Mouse (Mus musculus): ENCODE measurements at regions not wholly inside any gene's neighbourhood (a gene's known extent, or its start where the extent isn't known, plus 50 kb on each side); places are given as distances from the start of the nearest gene placed in this dataset.

DNA sequence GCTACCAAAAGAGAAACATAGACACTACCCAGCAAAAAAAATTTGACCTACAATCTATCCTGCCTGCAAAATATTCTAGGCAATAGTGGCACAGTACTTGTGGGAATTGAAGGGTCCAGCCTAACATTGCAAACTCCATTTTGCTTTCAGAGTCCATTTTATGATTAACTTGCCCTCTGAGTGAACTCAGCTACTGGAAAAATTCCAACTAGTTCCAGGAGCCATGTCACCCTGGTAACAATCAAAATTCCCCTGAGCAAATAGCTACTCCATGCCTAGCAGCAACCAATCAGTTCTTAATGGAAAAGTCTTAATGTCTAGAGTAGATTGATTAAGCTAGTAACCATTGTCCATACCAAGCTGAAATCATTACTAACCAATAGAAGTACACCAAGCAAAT lies 104.3 kb upstream of the Ankrd50 start:
- ATAC-seq (ENCODE audit: low FRiP score) (no peak), DNase-seq (ENCODE audit: low spot score) (no peak)
- H3K9ac ChIP-seq (ENCODE audit: low read depth, low read length) = no peak overlapping the region
- no peak overlapping the region for H3K4me3 ChIP-seq (ENCODE audit: low read depth, low read length)
- H3K4me1 ChIP-seq (replicated peaks; ENCODE audit: control insufficient read depth, insufficient read depth, low read length) = no peaks in the 10 kb centered on the region
- H3K27ac ChIP-seq (ENCODE audit: low read depth, low read length) = no peak overlapping the region
- no peak overlapping the region for H3K4me2 ChIP-seq (replicated peaks; ENCODE audit: low read depth, low read length)
- H3K27me3 ChIP-seq (ENCODE audit: control insufficient read depth, insufficient read depth, low read length) = no peaks in the 10 kb centered on the region
- no peaks in the 10 kb centered on the region for H3K36me3 ChIP-seq (ENCODE audit: control insufficient read depth, insufficient read depth, low read length)
- no peaks in the 10 kb centered on the region for H3K9me3 ChIP-seq (ENCODE audit: control insufficient read depth, low read length)

DNA sequence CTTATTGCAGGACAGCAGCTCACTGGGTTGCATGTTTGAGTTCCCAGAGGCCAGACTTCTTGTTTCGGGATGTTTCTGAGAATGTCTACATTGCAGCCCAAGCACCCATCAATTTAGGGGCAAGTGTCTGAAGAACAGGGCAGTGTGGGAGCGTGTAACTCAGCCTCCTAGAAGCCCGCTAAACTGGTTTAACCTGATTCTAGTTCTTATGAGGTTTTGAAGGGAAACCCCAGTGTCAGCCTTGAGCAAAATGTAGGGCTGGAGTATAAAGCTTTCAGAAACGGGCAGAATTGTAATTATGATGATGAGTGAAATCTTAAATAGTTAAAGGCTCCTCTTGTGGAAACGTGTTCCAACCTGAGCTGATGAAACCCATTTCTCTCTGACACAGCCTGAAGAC lies 100.9 kb upstream of the Ankrd50 start:
- Histone ChIP-seq H3K9me3 (ENCODE audit: control insufficient read depth, low read length) (no peaks in the 10 kb centered on the region), H3K36me3 (ENCODE audit: control insufficient read depth, insufficient read depth, low read length) (no peaks in the 10 kb centered on the region), H3K4me3 (ENCODE audit: low read depth, low read length) (no peak overlapping the region), H3K4me1 (replicated peaks; ENCODE audit: control insufficient read depth, insufficient read depth, low read length) (no peaks in the 10 kb centered on the region), H3K9ac (ENCODE audit: low read depth, low read length) (no peak overlapping the region), H3K4me2 (replicated peaks; ENCODE audit: low read depth, low read length) (no peak overlapping the region), H3K27me3 (ENCODE audit: control insufficient read depth, insufficient read depth, low read length) (no peaks in the 10 kb centered on the region), H3K27ac (ENCODE audit: low read depth, low read length) (no peak overlapping the region)
- ATAC-seq (ENCODE audit: low FRiP score) (no peak), DNase-seq (ENCODE audit: low spot score) (no peak)
- WGBS = 86% methylated on average over 5 of the region's 5 CpGs

DNA sequence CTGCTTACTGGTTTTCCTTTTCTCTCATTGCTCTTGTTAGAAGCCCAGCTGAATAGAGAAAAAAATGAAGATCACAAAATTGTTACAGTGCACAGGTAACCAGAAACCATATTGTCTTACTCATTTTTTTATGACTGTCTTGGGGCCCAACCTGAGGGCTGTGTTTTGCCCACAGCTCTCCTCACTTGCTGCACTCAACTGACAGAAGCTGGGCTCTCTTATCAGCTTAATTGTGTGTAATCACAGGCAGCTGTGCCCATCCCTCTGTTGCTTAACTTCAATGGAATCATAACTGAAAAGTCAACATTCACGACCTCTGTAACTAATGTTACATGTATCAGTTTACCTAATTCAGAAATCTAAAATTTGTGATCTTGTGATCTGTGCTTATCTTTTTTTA lies 95.1 kb upstream of the Ankrd50 start:
- Histone ChIP-seq H3K27me3 (ENCODE audit: control insufficient read depth, insufficient read depth, low read length) (no peaks in the 10 kb centered on the region), H3K4me3 (ENCODE audit: low read depth, low read length) (no peak overlapping the region), H3K4me2 (replicated peaks; ENCODE audit: low read depth, low read length) (no peak overlapping the region), H3K9me3 (ENCODE audit: control insufficient read depth, low read length) (no peaks in the 10 kb centered on the region), H3K27ac (ENCODE audit: low read depth, low read length) (no peak overlapping the region), H3K9ac (ENCODE audit: low read depth, low read length) (no peak overlapping the region), H3K36me3 (ENCODE audit: control insufficient read depth, insufficient read depth, low read length) (no peaks in the 10 kb centered on the region), H3K4me1 (replicated peaks; ENCODE audit: control insufficient read depth, insufficient read depth, low read length) (no peaks in the 10 kb centered on the region)
- WGBS = 82% methylated on average over 1 of the region's 1 CpGs
- DNase-seq (ENCODE audit: low spot score) (no peak), ATAC-seq (ENCODE audit: low FRiP score) (no peak)

DNA sequence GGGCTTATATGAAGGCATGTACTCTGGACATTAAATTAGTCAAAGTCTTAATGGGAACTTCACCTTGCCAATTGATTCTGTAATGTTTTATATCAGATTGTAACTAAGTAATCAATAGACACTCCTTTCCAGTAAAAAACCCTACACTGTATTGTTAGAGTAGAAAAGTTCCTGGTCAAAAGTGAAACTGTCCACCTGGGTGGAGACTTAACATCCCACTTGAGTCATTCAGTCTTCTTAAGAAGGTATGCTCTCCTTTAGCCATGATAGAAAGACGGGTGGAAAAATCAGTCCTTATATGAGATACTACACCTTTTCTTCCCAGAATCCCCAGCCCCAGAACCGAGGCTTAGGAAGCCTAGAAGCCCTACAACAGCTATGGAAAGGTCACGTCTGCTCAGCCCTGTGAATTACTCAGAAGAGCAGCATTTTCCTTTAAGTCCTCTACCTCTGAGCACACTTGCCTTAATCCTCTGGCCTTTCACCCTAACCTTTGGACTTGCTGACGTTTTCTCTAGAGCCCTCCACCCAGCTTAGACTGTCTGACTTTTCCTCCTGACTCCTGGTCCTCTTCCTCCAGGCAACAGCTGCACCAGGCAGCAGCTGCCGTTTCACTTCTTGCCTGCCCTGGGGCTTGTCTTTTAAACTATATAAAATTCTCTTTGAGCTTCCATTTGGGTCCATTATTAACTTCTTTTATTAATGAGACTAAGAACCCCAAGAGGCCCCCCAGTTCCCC lies 93.4 kb upstream of the Ankrd50 start:
- ATAC-seq (ENCODE audit: low FRiP score) (no peak), DNase-seq (ENCODE audit: low spot score) (no peak)
- no peak overlapping the region for H3K27ac ChIP-seq (ENCODE audit: low read depth, low read length)
- H3K4me1 ChIP-seq (replicated peaks; ENCODE audit: control insufficient read depth, insufficient read depth, low read length) = no peaks in the 10 kb centered on the region
- H3K4me3 ChIP-seq (ENCODE audit: low read depth, low read length) = no peak overlapping the region
- no peaks in the 10 kb centered on the region for H3K27me3 ChIP-seq (ENCODE audit: control insufficient read depth, insufficient read depth, low read length)
- no peaks in the 10 kb centered on the region for H3K36me3 ChIP-seq (ENCODE audit: control insufficient read depth, insufficient read depth, low read length)
- WGBS = 56% methylated on average over 5 of the region's 5 CpGs
- no peak overlapping the region for H3K9ac ChIP-seq (ENCODE audit: low read depth, low read length)
- no peaks in the 10 kb centered on the region for H3K9me3 ChIP-seq (ENCODE audit: control insufficient read depth, low read length)
- no peak overlapping the region for H3K4me2 ChIP-seq (replicated peaks; ENCODE audit: low read depth, low read length)

DNA sequence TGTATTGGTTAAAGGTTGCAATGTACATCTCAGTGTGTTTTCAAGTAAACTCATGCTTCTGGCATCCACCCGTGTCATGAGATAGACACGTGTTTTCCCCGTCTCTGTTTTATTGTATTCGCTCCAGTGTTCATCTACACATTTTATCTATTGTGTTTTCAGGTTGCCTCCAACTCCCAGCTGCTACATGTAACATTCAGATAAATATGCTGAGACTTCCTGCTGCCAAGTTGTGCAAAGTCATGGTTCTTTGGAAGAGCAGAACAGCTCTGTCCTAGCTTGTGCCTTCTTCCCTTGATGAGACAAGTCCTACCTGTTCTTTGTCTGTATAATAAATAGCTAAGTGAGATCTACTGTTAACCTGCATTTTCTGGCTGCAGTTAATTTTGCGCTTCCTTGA lies 89.0 kb upstream of the Ankrd50 start:
- Histone ChIP-seq H3K27me3 (ENCODE audit: control insufficient read depth, insufficient read depth, low read length) (no peaks in the 10 kb centered on the region), H3K4me1 (replicated peaks; ENCODE audit: control insufficient read depth, insufficient read depth, low read length) (0 out of 2 replicates have a peak, but pooled peaks cover 2% of the 10 kb centered on the region), H3K36me3 (ENCODE audit: control insufficient read depth, insufficient read depth, low read length) (no peaks in the 10 kb centered on the region), H3K9me3 (ENCODE audit: control insufficient read depth, low read length) (no peaks in the 10 kb centered on the region), H3K4me2 (replicated peaks; ENCODE audit: low read depth, low read length) (no peak overlapping the region), H3K27ac (ENCODE audit: low read depth, low read length) (no peak overlapping the region), H3K4me3 (ENCODE audit: low read depth, low read length) (no peak overlapping the region), H3K9ac (ENCODE audit: low read depth, low read length) (no peak overlapping the region)
- WGBS = 94% methylated on average over 5 of the region's 5 CpGs
- ATAC-seq (ENCODE audit: low FRiP score) = no peak
- DNase-seq (ENCODE audit: low spot score) = no peak

DNA sequence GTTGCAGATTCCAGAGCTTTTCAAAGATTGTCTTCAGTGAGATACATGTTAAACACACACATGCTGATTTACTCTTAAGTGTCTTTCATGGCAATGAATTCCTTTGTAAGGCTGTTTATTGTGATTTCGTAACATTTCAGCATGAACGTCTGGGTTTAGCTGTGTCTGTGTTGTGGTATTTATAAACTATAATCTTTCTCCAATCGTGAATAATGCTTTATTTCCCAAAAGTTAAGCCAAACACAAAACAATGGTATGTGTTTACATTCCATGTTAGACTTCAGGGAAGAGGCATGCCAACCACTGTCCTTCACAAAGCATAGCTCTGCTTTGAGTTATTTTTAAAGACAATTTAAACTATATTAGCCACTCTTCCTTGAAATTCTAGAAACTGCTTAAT lies 87.5 kb upstream of the Ankrd50 start:
- no peak overlapping the region for H3K4me3 ChIP-seq (ENCODE audit: low read depth, low read length)
- ATAC-seq (ENCODE audit: low FRiP score) (no peak), DNase-seq (ENCODE audit: low spot score) (no peak)
- H3K27me3 ChIP-seq (ENCODE audit: control insufficient read depth, insufficient read depth, low read length) = no peaks in the 10 kb centered on the region
- H3K36me3 ChIP-seq (ENCODE audit: control insufficient read depth, insufficient read depth, low read length) = no peaks in the 10 kb centered on the region
- 80% methylated on average over 3 of the region's 3 CpGs for WGBS
- no peak overlapping the region for H3K27ac ChIP-seq (ENCODE audit: low read depth, low read length)
- no peak overlapping the region for H3K4me2 ChIP-seq (replicated peaks; ENCODE audit: low read depth, low read length)
- 0 out of 2 replicates have a peak, but pooled peaks cover 4% of the 10 kb centered on the region for H3K4me1 ChIP-seq (replicated peaks; ENCODE audit: control insufficient read depth, insufficient read depth, low read length)
- no peak overlapping the region for H3K9ac ChIP-seq (ENCODE audit: low read depth, low read length)
- H3K9me3 ChIP-seq (ENCODE audit: control insufficient read depth, low read length) = no peaks in the 10 kb centered on the region

DNA sequence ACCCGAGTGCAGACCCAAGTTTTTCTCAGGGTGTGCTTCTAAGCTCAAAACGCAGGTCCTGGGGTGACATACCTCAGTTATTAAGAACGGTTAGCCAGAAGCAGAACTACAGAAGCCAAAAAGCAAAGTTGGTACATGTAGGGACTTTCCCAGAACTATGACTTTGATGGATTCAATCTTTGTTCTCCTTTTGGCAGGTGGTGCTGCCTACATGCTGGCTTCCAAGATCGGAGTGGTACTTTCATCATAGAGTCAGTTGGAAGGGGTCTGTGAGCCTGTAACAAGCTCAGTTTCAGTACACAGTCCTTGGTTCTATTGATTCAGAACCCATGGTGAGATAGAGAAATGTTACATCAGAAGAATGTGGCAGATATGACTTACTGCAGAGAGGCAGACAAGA lies 86.6 kb upstream of the Ankrd50 start:
- no peak overlapping the region for H3K4me2 ChIP-seq (replicated peaks; ENCODE audit: low read depth, low read length)
- no peak overlapping the region for H3K4me3 ChIP-seq (ENCODE audit: low read depth, low read length)
- 88% methylated on average over 4 of the region's 4 CpGs for WGBS
- 0 out of 2 replicates have a peak, but pooled peaks cover 4% of the 10 kb centered on the region for H3K4me1 ChIP-seq (replicated peaks; ENCODE audit: control insufficient read depth, insufficient read depth, low read length)
- no peaks in the 10 kb centered on the region for H3K9me3 ChIP-seq (ENCODE audit: control insufficient read depth, low read length)
- ATAC-seq (ENCODE audit: low FRiP score) (no peak), DNase-seq (ENCODE audit: low spot score) (no peak)
- no peak overlapping the region for H3K9ac ChIP-seq (ENCODE audit: low read depth, low read length)
- H3K27me3 ChIP-seq (ENCODE audit: control insufficient read depth, insufficient read depth, low read length) = no peaks in the 10 kb centered on the region
- no peak overlapping the region for H3K27ac ChIP-seq (ENCODE audit: low read depth, low read length)
- H3K36me3 ChIP-seq (ENCODE audit: control insufficient read depth, insufficient read depth, low read length) = no peaks in the 10 kb centered on the region

DNA sequence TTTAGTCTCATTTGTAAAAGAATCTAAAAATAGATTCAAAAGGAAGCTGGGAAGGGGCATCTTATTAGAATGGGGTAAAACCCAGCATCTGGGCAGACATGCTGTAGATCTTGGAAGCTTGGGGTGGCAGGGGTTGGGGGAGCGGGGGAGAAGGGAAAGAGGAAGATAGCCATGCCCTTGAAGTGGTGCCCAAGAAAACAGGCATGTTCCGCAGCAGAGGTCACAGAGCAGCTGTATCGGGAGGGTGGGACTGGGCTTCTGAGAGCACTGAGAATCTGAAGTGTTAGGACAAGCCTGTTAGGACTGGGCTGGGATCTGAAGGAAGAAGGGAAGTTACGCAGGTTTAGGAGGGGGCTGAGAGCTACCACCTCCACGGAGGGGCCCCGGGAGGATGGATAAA lies 84.4 kb upstream of the Ankrd50 start:
- DNase-seq (ENCODE audit: low spot score) (no peak), ATAC-seq (ENCODE audit: low FRiP score) (peak; percentile 12; the same call in 1 of the 2 replicates)
- H3K4me1 ChIP-seq (replicated peaks; ENCODE audit: control insufficient read depth, insufficient read depth, low read length) = 0 out of 2 replicates have a peak, but pooled peaks cover 4% of the 10 kb centered on the region
- no peaks in the 10 kb centered on the region for H3K36me3 ChIP-seq (ENCODE audit: control insufficient read depth, insufficient read depth, low read length)
- peak overlapping the region; percentile 56 for H3K27ac ChIP-seq (ENCODE audit: low read depth, low read length)
- no peak overlapping the region for H3K9ac ChIP-seq (ENCODE audit: low read depth, low read length)
- no peaks in the 10 kb centered on the region for H3K9me3 ChIP-seq (ENCODE audit: control insufficient read depth, low read length)
- H3K27me3 ChIP-seq (ENCODE audit: control insufficient read depth, insufficient read depth, low read length) = no peaks in the 10 kb centered on the region
- no peak overlapping the region for H3K4me2 ChIP-seq (replicated peaks; ENCODE audit: low read depth, low read length)
- no peak overlapping the region for H3K4me3 ChIP-seq (ENCODE audit: low read depth, low read length)
- 48% methylated on average over 6 of the region's 6 CpGs for WGBS

DNA sequence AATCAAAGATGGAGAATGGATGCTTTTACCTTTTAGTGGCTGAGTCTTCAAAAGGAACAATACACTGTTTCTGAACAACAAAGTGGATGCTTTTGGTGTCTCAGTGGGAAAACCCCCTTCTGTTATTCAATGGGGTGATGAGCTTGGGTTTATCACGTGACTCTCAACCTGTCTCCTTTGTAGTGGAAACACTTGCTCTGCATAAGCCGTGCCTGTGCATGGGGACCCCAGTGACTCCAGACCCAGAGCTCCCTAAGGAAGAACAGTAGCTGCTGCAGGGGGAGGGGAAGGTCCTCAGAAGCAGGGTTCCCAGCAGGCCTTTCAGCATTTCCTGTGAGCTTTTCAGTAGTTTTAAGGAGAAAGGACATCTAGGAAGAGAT lies 83.9 kb upstream of the Ankrd50 start:
- peak overlapping the region; percentile 56 for H3K27ac ChIP-seq (ENCODE audit: low read depth, low read length)

More for the DNA sequence above, 83.9 kb upstream of the Ankrd50 start:
- ATAC-seq (ENCODE audit: low FRiP score) (peak; percentile 90), DNase-seq (ENCODE audit: low spot score) (peak; percentile 56)
- Histone ChIP-seq H3K27me3 (ENCODE audit: control insufficient read depth, insufficient read depth, low read length) (no peaks in the 10 kb centered on the region), H3K4me2 (replicated peaks; ENCODE audit: low read depth, low read length) (no peak overlapping the region), H3K4me1 (replicated peaks; ENCODE audit: control insufficient read depth, insufficient read depth, low read length) (0 out of 2 replicates have a peak, but pooled peaks cover 4% of the 10 kb centered on the region), H3K9ac (ENCODE audit: low read depth, low read length) (no peak overlapping the region), H3K4me3 (ENCODE audit: low read depth, low read length) (no peak overlapping the region), H3K9me3 (ENCODE audit: control insufficient read depth, low read length) (no peaks in the 10 kb centered on the region), H3K36me3 (ENCODE audit: control insufficient read depth, insufficient read depth, low read length) (no peaks in the 10 kb centered on the region)
- WGBS = 7% methylated on average over 2 of the region's 2 CpGs

Data from hindbrain, embryonic 11.5 days (tissue).